Mouse (Mus musculus): Measurements from ENCODE around the gene Smarcd2.

DNA sequence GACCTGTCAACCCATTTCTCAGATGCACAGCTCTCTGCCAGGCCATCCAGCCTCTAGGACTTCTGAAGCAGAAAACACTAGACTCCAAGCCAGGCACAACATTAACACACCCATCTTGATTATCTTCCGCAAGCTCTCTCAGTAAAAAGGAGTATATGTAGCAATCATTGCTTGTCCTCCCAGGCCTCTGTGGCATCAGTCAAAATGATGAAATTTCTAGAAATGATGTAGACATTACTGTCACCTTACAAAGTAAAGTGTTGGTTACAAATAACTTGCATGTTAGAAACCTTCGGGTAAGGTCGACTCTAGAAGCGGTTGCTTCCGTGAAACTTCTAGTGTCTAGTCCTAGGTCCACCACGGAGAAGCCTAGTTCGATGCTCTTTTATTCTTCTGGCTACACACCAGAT, 57.3 kb downstream of the Smarcd2 start:
- TF ChIP-seq CTCF (IDR thresholded peaks at IDR 0.05; ENCODE audit: extremely low read depth, insufficient read length, insufficient replicate concordance, low read depth, low read length) (no peak), POLR2A (IDR thresholded peaks at IDR 0.05; ENCODE audit: low read depth, low read length) (no peak)
